ENCODE assay signal across 11 mouse cellular contexts in genomic region chr1:138992384-138993138, GRCm38 (mm10). TPM values are rescaled to one million over a fixed set of nuclear protein-coding genes. Genes with fewer than 3 reads are reported as not detected.
DNase-seq lines count a peak whose midpoint lies in the region; ATAC-seq and TF ChIP-seq lines count a peak whose summit lies in the region.
"Had no signal": no experiment of that assay in that cellular context is flagged by ENCODE, and none has a peak within 500 bp of the region (broad histone marks: within the 10 kb centered on the region; RNA-seq: fewer than 3 reads in every experiment).

No protein-coding gene starts in this region.

- no peak overlapping the region for H3K9ac ChIP-seq in hindbrain, embryonic 11.5 days (ENCODE audit: low read depth, low read length)
- H3K9ac ChIP-seq in midbrain, embryonic 13.5 days (replicated peaks): no peak overlapping the region
- no peak overlapping the region for H3K9ac ChIP-seq in midbrain, postnatal 0 days (replicated peaks; ENCODE audit: low read length, poor library complexity, severe bottlenecking)
- no peak overlapping the region for H3K9ac ChIP-seq in hindbrain, embryonic 16.5 days (ENCODE audit: low read depth, low read length)
- H3K9ac ChIP-seq: limb, embryonic 13.5 days had no signal

- no peaks in the 10 kb centered on the region for H3K36me3 ChIP-seq in hindbrain, embryonic 11.5 days (ENCODE audit: control insufficient read depth, insufficient read depth, low read length)
- H3K36me3 ChIP-seq in hindbrain, embryonic 10.5 days: no peaks in the 10 kb centered on the region
- H3K36me3 ChIP-seq in midbrain, embryonic 13.5 days: 0 out of 2 replicates have a peak, but pooled peaks cover 3% of the 10 kb centered on the region
- H3K36me3 ChIP-seq in midbrain, postnatal 0 days (ENCODE audit: insufficient read depth, low read length): no peaks in the 10 kb centered on the region
- H3K36me3 ChIP-seq in hindbrain, embryonic 16.5 days (ENCODE audit: control insufficient read depth, insufficient read depth, low read length): no peaks in the 10 kb centered on the region
- H3K36me3 ChIP-seq in small intestine, adult 2 months (ENCODE audit: control insufficient read depth, insufficient read depth, low read length): no peaks in the 10 kb centered on the region

- 57% methylated on average over 5 of the region's 5 CpGs for WGBS in hindbrain, embryonic 11.5 days
- WGBS in hindbrain, embryonic 10.5 days: 74% methylated on average over 5 of the region's 5 CpGs
- WGBS in midbrain, embryonic 13.5 days: 64% methylated on average over 5 of the region's 5 CpGs
- WGBS in midbrain, postnatal 0 days: 55% methylated on average over 5 of the region's 5 CpGs
- WGBS in hindbrain, embryonic 16.5 days: 53% methylated on average over 5 of the region's 5 CpGs
- WGBS in small intestine, adult 2 months: 38% methylated on average over 5 of the region's 5 CpGs

- DNase-seq in hindbrain, embryonic 11.5 days (ENCODE audit: low spot score): no peak
- DNase-seq in hindbrain, embryonic 10.5 days (ENCODE audit: low spot score): no peak
- DNase-seq in midbrain, postnatal 0 days (ENCODE audit: low spot score): no peak
- DNase-seq: adrenal gland, postnatal 10 days; cerebellum, adult 9-11 months had no signal

- peak; percentile 26; the same call in 1 of the 2 replicates for ATAC-seq in hindbrain, embryonic 11.5 days (ENCODE audit: low FRiP score)
- 0 out of 2 replicates have a peak, but pooled peaks have one; percentile 28 for ATAC-seq in midbrain, embryonic 13.5 days
- ATAC-seq in midbrain, postnatal 0 days (ENCODE audit: low FRiP score): no peak
- peak; percentile 62 for ATAC-seq in hindbrain, embryonic 16.5 days
- no peak for ATAC-seq in CD4-positive, CD25-positive, alpha-beta regulatory T cell, adult 4 months

- no peak overlapping the region for H3K27ac ChIP-seq in hindbrain, embryonic 11.5 days (ENCODE audit: low read depth, low read length)
- no peak overlapping the region for H3K27ac ChIP-seq in hindbrain, embryonic 10.5 days
- no peak overlapping the region; the same call in 1 of the 2 replicates for H3K27ac ChIP-seq in midbrain, embryonic 13.5 days
- H3K27ac ChIP-seq in midbrain, postnatal 0 days (ENCODE audit: low read depth, low read length): no peak overlapping the region
- no peak overlapping the region for H3K27ac ChIP-seq in hindbrain, embryonic 16.5 days (ENCODE audit: low read depth, low read length)
- peak overlapping the region; percentile 25; the same call in 1 of the 2 replicates for H3K27ac ChIP-seq in small intestine, adult 2 months (ENCODE audit: insufficient read depth, low read depth, low read length)
- H3K27ac ChIP-seq: limb, embryonic 13.5 days had no signal

- H3K4me2 ChIP-seq in hindbrain, embryonic 11.5 days (replicated peaks; ENCODE audit: low read depth, low read length): no peak overlapping the region
- no peak overlapping the region for H3K4me2 ChIP-seq in midbrain, embryonic 13.5 days (replicated peaks)
- H3K4me2 ChIP-seq in midbrain, postnatal 0 days (ENCODE audit: low read depth, low read length, poor library complexity, severe bottlenecking): no peak overlapping the region
- H3K4me2 ChIP-seq in hindbrain, embryonic 16.5 days (ENCODE audit: low read length): no peak overlapping the region
- H3K4me2 ChIP-seq: heart, embryonic 11.5 days; limb, embryonic 13.5 days had no signal

- H3K4me1 ChIP-seq in hindbrain, embryonic 11.5 days (replicated peaks; ENCODE audit: control insufficient read depth, insufficient read depth, low read length): no peaks in the 10 kb centered on the region; the same call in 1 of the 2 replicates
- peaks cover 14% of the 10 kb centered on the region for H3K4me1 ChIP-seq in hindbrain, embryonic 10.5 days (replicated peaks)
- peaks cover 19% of the 10 kb centered on the region for H3K4me1 ChIP-seq in midbrain, embryonic 13.5 days (replicated peaks)
- H3K4me1 ChIP-seq in midbrain, postnatal 0 days (ENCODE audit: insufficient read depth, low read length): no peaks in the 10 kb centered on the region
- no peaks in the 10 kb centered on the region for H3K4me1 ChIP-seq in hindbrain, embryonic 16.5 days (ENCODE audit: control insufficient read depth, insufficient read depth, low read depth, low read length)
- peaks cover 9% of the 10 kb centered on the region; the same call in 1 of the 2 replicates for H3K4me1 ChIP-seq in small intestine, adult 2 months (ENCODE audit: control insufficient read depth, insufficient read depth, insufficient read length, low read length)
- H3K4me1 ChIP-seq: limb, embryonic 13.5 days had no signal

- H3K27me3 ChIP-seq in hindbrain, embryonic 11.5 days (ENCODE audit: control insufficient read depth, insufficient read depth, low read length): no peaks in the 10 kb centered on the region
- no peaks in the 10 kb centered on the region for H3K27me3 ChIP-seq in hindbrain, embryonic 10.5 days (ENCODE audit: insufficient read depth, poor library complexity, severe bottlenecking)
- no peaks in the 10 kb centered on the region for H3K27me3 ChIP-seq in midbrain, embryonic 13.5 days
- H3K27me3 ChIP-seq in midbrain, postnatal 0 days (ENCODE audit: insufficient read depth, low read length): no peaks in the 10 kb centered on the region
- H3K27me3 ChIP-seq in hindbrain, embryonic 16.5 days (replicated peaks; ENCODE audit: control insufficient read depth, insufficient read depth, low read length): no peaks in the 10 kb centered on the region
- H3K27me3 ChIP-seq in small intestine, adult 2 months (ENCODE audit: control insufficient read depth, insufficient read depth, low read length): no peaks in the 10 kb centered on the region
- H3K27me3 ChIP-seq: limb, embryonic 13.5 days had no signal

- TF ChIP-seq CTCF in midbrain, postnatal 0 days (IDR thresholded peaks at IDR 0.05): no peak
- TF ChIP-seq CTCF in small intestine, adult 2 months (IDR thresholded peaks at IDR 0.05; ENCODE audit: extremely low read depth, insufficient read length, insufficient replicate concordance, low read depth, low read length): no peak

- H3K4me3 ChIP-seq in hindbrain, embryonic 11.5 days (ENCODE audit: low read depth, low read length): no peak overlapping the region
- no peak overlapping the region for H3K4me3 ChIP-seq in hindbrain, embryonic 10.5 days
- no peak overlapping the region for H3K4me3 ChIP-seq in midbrain, embryonic 13.5 days (replicated peaks)
- no peak overlapping the region for H3K4me3 ChIP-seq in midbrain, postnatal 0 days (ENCODE audit: low read depth, low read length)
- no peak overlapping the region for H3K4me3 ChIP-seq in hindbrain, embryonic 16.5 days (ENCODE audit: low read length)
- H3K4me3 ChIP-seq in small intestine, adult 2 months (ENCODE audit: low read depth, low read length): no peak overlapping the region
- H3K4me3 ChIP-seq: limb, embryonic 13.5 days had no signal

- H3K9me3 ChIP-seq in hindbrain, embryonic 11.5 days (ENCODE audit: control insufficient read depth, low read length): no peaks in the 10 kb centered on the region
- no peaks in the 10 kb centered on the region for H3K9me3 ChIP-seq in hindbrain, embryonic 10.5 days
- no peaks in the 10 kb centered on the region for H3K9me3 ChIP-seq in midbrain, embryonic 13.5 days
- no peaks in the 10 kb centered on the region for H3K9me3 ChIP-seq in midbrain, postnatal 0 days (ENCODE audit: low read length)
- no peaks in the 10 kb centered on the region for H3K9me3 ChIP-seq in hindbrain, embryonic 16.5 days (ENCODE audit: control insufficient read depth, low read length)

- no peak for TF ChIP-seq POLR2A in small intestine, adult 2 months (IDR thresholded peaks at IDR 0.05; ENCODE audit: low read depth, low read length)

RNA-seq across cellular contexts. Expression of gene Dennd1b, which starts 29.3 kb away (rescaled TPM):
- 13.1 and 14.7 TPM in 2 replicates for polyA plus RNA-seq in hindbrain, embryonic 11.5 days (2014; fragmentation: Nextera tagmentation; extraction: Ambion mirVana)
- 9.2 and 10.0 TPM in 2 replicates for polyA plus RNA-seq in hindbrain, embryonic 10.5 days (2016; fragmentation: Nextera tagmentation; extraction: Ambion mirVana)
- polyA plus RNA-seq in midbrain, embryonic 13.5 days (2015; fragmentation: Nextera tagmentation; extraction: Ambion mirVana): 13.0 and 13.1 TPM in 2 replicates
- total RNA-seq in midbrain, postnatal 0 days (2014; rRNA removed): 16.6 and 19.8 TPM in 2 replicates
- polyA plus RNA-seq in midbrain, postnatal 0 days (2015; fragmentation: Nextera tagmentation; extraction: Ambion mirVana): 7.8 and 8.9 TPM in 2 replicates
- polyA plus RNA-seq in hindbrain, embryonic 16.5 days (2015; fragmentation: Nextera tagmentation; extraction: Ambion mirVana): 6.3 and 7.9 TPM in 2 replicates
- polyA plus RNA-seq in small intestine, adult 2 months (2012; rRNA removed): 8.4 and 13.6 TPM in 2 replicates
- polyA plus RNA-seq in CD4-positive, CD25-positive, alpha-beta regulatory T cell, adult 4 months (2017; shearing (Covaris generic)): 10 to 100 TPM; 17.0 to 23.0 TPM

Comparison
In these comparisons a context has a peak if more than half of its experiments do, and no peak if none do; other contexts are left out.
1. ATAC-seq: peak in hindbrain, embryonic 11.5 days (single experiment), midbrain, embryonic 13.5 days (single experiment) and hindbrain, embryonic 16.5 days (single experiment); none in midbrain, postnatal 0 days (single experiment) and CD4-positive, CD25-positive, alpha-beta regulatory T cell, adult 4 months (single experiment).